Mouse (Mus musculus) monocyte, adult 5-6 weeks (primary cell): ENCODE data around the gene Actrt2. TPM values are rescaled to one million over a fixed set of nuclear protein-coding genes. Genes with fewer than 3 reads are reported as not detected.

Experiments used
- ATAC-seq: fragments of 153-309, 156-312 bp; replicated peaks from 2 replicates; pipeline ENCODE4 v1.8.0; 2017; ENCODE audit warnings: mild to moderate bottlenecking; ENCODE audit not compliant: low TSS enrichment, insufficient number of reproducible peaks, severe bottlenecking, poor library complexity, low FRiP score
- total RNA-seq: library from RNA; stranded (forward); fragments of 200-1000, 200-491, 200-594 nt; gene quantifications from 3 replicates; pipeline ENCODE4 v1.2.3, GENCODE M21; 2017

Actrt2 gene
- total RNA-seq, result not detected in 3 replicates

- no peak for ATAC-seq
These were observed at the start of gene Actrt2 for GRCm38 (mm10) chr4:154667767-154668166. Gene Actrt2 (minus strand): TSS chr4:154667867.

DNA sequence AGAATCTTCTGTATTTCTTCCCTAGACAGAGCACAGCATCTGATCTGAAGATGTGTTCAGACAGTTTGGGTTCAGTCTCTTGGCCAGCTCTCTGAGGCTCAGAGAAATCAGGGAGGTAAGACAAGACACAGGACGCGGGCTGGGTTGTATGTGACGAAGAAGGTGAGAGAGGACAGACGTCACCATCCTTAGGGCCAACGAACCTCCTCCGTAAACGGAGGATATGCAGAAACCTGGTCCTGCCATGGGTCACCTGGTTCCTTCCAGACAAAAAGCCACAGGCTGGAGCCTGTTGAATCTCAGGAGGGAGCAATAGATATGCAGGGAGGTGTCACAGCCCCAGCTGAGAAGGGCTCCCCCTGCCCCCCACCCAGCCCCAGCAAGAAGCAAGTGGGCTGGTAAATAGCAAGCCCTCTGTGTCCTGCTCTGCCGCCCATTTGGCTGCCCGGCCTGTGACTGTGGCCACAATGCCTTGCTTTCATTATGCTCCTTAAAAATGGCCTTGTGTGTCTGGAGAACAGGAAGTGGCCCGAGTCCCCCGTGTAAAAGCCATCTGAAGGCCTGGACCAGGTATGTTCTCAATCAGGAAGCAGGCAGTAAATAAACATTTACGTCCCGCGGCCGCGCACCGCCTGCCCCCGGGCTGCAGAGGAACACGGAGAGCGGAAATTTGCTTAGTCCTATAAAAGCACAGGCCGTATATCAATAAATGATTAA, 41.9 kb upstream of the Actrt2 start:
- ATAC-seq, result no peak

DNA sequence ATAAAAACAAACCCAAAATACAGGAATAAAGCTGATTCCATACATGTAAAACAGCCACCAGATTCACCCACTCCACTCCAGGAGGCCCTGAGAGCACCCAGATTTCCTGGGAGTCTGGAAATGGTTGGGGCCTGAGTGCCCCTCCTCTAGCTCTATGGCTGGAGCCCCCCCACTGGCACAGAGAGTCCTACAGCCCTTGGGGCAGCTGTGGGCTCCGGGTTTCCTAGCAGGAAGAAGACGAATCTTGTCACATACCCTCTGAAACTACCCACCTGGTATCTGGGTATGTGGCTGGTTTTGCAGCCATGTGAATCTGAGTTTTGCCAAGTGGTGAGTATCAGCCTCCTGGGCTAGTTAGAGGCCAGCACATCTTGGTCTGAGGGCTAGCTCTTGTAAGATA, 41.1 kb upstream of the Actrt2 start:
- no peak for ATAC-seq

DNA sequence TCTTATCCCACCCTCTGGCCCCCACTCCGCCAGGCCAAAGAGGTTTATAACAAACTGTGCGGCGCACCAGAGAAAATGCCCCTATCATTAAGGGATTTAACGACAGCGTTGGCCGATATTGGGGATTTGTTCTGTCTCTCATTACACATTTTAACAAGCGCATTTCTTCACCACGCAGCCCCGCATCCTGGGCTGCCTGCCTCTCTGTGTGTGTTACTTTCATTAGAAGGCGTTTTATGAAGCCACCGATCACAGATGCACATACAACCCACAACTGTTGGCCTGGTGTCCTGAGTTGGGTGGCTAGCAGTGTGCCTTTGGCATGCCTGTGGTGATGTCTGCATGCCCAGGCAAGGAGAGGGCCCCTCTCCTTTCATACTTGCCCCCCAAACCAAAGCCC, 40.6 kb upstream of the Actrt2 start:
- ATAC-seq, result no peak

GRCm38 (mm10) chr4:154707521-154707920, 39.9 kb upstream of the Actrt2 start:
- no peak for ATAC-seq

- no peak for ATAC-seq
These were observed 38.8 kb upstream of the Actrt2 start for GRCm38 (mm10) chr4:154706442-154706841.

DNA sequence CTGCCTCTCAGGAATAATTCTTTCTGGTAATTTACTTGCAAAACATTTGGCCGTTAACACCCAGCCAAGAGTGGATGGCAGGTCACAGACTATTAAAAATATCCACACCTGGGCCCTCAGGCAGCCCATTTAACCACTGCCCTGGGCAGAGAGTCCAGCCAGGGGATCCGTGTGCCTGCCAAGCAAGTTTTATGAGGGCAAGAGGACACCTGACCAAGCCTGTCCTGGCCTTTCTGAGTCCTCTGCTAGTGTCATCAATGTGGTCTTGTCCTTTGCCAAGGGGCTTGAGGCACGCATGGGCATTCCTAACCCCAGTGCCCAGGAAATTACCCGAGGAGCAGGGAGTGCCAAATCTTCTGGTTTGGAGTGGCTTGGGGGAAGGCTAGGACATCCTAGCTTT, 38.0 kb upstream of the Actrt2 start:
- ATAC-seq, result no peak

GRCm38 (mm10) chr4:154705056-154705455, 37.4 kb upstream of the Actrt2 start:
- ATAC-seq, result no peak

DNA sequence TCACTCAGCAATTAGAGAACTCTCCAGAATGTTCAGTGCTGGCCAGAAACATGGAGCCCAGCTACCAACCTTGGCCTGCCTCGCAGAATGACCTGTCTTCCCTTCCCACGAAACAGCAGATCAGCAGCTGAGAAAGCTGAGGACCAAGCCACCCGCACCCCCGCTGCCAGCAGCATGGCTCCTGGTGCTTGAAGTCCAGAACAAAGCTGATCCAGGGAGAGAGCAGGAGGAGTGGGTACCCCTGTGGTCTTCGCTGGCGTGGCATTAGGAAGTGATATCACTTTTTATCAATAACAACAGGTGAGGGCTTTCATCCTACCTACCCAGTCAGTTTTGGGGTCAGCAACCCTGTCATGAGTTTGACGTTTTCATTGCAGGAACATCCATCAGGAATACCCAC, 36.9 kb upstream of the Actrt2 start:
- ATAC-seq, result no peak

- no peak for ATAC-seq
These were observed 35.9 kb upstream of the Actrt2 start for GRCm38 (mm10) chr4:154703426-154704070.

DNA sequence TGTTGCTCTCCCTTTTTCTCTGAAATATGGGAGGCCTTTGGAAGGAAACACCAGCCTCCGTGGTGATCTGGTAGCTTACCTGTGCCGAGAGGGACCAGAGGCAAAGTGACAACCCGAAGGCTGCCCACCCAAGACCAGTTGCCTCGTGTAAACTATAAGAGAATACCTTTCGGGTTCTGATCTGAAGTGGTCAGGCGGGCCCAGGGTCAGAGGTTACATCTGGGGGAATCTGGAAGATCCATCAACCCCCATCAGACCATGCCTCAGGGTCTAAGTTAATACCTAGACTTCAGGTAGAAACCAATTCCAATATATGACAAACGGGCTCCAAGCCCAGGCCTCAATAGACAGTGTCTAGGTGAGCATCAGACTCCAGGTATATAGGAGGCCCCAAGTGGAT, 35.3 kb upstream of the Actrt2 start:
- no peak for ATAC-seq

GRCm38 (mm10) chr4:154702186-154702585, 34.5 kb upstream of the Actrt2 start:
- no peak for ATAC-seq

GRCm38 (mm10) chr4:154700921-154701412, 33.3 kb upstream of the Actrt2 start:
- no peak for ATAC-seq

DNA sequence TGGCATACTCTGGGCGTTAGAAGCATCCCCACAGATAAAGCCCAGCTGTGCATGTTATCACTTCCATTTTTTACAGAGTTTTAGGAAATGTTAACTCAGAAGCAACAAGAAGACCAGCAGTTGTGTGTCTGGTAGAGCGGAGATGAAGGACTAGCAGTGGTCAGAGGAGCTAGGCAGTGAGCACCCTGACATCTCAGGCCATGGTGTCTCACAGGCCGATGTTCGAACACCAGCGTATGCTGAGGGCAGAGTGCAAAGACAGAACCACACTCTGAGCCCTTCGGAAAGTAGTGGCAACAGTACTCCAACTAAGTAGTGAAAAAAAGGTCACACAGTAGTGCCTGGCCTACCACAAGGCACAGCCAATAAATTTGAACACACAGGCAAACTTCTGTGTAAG, 32.8 kb upstream of the Actrt2 start:
- no peak for ATAC-seq

GRCm38 (mm10) chr4:154699236-154699635, 31.6 kb upstream of the Actrt2 start:
- ATAC-seq, result no peak

GRCm38 (mm10) chr4:154698631-154699030, 31.0 kb upstream of the Actrt2 start:
- ATAC-seq, result no peak

DNA sequence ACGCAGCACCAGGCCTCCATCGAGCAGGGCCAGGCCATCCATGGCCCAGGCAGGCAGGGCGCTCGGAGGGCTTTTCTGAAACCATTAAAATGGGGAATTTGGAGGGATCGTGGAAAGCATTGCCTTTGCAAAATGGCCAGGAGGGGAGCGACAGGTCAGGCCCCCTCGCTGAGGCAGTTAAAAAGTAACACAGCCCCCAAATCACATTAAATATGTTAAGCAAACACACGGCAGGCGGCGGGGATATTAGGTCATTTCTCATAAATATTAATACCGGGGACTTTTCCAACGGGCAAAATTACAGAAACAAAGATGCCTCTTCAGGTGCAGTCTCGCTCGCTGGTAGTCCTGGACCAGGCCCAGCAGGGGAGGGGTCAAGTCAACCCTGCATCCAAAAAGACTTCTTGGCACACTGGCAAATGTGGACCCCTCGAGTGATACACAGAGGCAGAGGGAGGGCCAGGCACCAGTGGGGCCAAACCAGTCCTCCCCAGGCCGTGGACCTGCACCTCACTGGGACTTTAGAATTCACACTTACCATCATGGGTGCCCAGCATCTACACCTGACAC, 30.4 kb upstream of the Actrt2 start:
- no peak for ATAC-seq

DNA sequence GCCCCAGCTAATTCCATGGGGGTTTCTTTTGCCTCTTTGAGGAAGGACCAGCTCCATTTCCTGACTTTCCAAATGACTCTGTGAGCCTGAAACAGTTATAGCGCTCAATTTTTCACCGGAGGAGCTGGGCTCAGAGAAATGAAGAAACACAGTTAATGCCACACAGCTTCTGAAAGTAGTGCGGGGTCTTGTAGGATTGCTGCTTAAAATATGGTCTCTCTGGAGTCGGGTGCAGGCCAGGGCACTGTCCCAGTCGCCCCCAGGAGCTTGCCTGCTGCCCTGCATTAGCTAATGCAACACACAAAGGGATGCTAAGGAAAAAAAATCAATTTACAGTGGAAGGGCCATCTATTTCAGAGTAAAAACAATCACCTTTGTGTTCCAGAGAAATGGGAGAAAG, 29.8 kb upstream of the Actrt2 start:
- no peak for ATAC-seq

- ATAC-seq, result no peak
These were observed 28.9 kb upstream of the Actrt2 start for GRCm38 (mm10) chr4:154696552-154696951.

DNA sequence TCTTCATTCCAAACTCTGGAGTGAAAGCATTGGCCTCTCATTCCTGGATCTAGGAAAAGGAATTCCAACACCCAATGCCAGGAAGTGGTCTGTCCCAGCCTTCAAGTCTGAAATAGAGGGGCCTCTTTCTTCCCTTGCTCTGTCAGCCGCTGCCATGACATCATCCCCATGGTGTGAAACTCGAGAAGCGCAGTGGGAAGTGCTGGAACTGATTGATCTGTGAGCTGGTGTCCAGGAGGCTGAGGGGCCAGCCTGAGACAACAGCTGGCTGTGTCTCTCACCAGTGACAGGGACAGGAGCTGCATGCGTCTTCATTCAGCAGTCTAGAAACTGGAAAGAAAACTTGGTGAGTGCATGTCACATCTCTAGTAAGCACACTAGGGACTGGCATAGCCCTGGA, 28.5 kb upstream of the Actrt2 start:
- ATAC-seq, result no peak
